Mouse (Mus musculus): ENCODE measurements around the gene Skor1.
A peak's percentile ranks its signal among the peaks of the same experiment; 100 is the strongest.

The Skor1 gene

GRCm38 (mm10) chr9:63132673-63133601 lies 15.8 kb downstream of the Skor1 start:
- DNase-seq: peak; percentile 91 to 92

DNA sequence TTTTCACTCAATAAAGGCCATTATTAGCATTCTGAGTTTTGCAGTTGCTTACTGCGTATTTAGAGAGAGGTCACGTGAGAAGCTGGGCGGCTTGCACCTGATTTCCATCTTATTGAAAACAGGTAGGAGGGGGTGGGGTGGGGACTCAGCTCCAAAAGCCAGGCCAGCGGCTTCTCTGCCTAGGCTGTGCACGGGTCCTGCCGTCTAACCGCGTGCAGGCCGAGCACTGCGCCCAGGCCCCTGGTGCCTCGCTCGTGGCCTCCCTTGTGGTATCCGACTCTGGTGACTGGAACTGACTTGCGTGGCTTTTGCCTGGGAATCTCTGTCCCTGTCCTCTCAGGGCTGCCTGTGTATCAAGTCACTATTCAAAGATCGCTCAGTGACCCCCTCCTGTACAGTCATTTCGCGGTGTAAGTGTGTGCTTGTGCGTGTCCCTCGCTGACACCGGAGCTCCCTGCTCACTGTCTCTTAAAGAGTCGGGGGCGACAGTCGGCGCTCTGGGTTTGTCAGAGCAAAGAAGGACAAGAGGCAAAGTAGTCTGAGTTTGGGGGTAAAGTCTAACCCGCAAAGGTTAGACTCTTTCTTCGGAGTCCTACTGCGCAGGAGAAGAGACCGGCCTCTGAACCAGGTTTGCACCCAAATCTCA lies 16.7 kb downstream of the Skor1 start:
- peak in 1 of 2 experiments; percentile 24 for DNase-seq

- no peak for DNase-seq
These were observed 19.1 kb downstream of the Skor1 start for GRCm38 (mm10) chr9:63129641-63130041.

DNA sequence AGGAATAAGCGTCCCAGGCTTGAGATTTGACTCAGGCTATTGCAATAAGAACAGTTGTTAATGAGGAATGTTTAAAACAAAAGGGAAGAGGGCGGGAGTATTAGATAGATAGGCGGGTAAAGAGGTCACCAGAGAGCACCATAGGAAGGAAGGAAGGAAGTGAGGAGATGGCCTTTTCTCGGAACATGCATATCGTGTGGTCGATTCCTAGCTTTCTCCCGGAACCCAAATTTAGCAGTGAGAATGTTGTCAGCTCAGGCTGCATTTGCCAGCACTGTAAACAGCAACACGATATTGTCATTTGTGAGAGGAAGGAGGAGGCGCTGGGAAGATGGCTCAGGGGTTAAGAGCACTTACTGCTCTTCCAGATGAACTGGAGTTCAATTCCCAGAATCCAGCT lies 24.2 kb downstream of the Skor1 start:
- DNase-seq: no peak

- peak; percentile 72 to 75 for DNase-seq
These were observed 25.0 kb downstream of the Skor1 start for GRCm38 (mm10) chr9:63123451-63124438.

DNA sequence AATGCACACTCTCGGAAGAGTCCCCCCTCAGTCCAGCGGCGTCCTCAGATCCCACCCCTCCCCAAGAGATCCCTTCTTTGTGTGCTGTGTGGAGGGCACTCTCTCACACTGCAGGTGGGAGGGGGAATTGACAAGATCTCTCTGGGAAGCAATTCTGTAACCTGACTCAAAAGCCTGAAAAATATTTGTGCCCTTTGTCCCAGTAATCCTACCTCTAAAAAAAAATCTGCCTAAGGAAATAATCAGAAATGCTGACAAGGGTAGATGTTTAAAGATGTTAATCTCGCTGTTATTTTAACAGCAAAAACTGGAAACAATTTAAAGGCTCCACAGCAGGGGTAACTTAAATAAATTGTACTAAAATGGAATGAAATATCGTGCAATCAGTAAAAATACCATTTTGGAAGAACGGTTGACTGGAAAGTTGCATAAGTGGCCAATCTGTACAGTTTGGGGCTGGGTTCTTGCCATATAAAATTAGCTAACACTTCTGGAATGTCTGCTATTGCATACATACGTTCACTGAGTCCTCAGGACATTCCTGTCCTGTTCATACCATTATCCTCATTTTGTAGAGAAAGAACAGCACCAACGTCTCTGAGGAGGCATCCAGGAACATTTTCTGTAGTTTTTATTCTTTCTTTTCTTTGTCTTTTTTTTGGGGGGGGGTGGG lies 26.5 kb downstream of the Skor1 start:
- DNase-seq: no peak

DNA sequence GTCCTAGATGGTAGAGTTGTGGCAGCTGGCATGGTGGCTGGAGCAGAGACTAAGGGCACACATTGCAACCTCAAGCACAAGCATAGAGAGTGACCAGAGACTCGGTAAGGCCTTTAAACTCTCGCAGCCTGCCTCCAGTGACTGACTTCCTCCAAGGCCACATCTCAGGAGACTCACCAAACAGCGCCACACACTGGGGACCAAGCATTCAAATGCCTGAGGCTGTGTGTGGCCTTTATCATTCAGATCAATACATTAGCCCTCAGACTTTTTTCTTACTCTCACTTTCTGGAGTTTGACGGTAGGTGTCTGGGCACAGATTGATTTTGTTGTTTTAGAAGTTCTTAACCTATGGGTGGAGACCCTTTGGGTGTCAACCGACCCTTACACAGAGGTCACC lies 30.4 kb downstream of the Skor1 start:
- no peak for DNase-seq

DNA sequence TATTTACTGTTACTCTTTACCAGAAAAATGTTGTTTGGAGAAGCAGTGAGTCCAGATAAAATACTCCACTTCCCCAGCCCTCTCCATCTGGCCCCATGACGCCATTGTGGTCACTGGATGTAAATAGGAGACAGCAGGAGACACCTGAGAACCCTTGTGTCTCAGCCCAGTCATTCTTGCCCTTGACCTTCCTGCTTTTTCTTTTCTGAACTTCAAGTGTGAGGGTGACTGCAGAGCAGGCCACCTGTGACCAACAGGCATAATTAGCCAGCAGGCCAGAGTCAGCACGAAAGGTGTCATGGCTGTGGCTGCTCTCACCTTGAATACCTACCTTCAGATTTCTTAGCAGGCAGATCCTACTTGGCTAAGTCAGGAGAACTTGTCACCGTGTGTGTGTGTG lies 36.2 kb downstream of the Skor1 start:
- DNase-seq: no peak

GRCm38 (mm10) chr9:63109782-63110087 lies 39.0 kb downstream of the Skor1 start:
- DNase-seq: no peak

GRCm38 (mm10) chr9:63109020-63109781 lies 39.6 kb downstream of the Skor1 start:
- DNase-seq: peak in 1 of 2 experiments; percentile 22

- DNase-seq: no peak
These were observed 40.2 kb downstream of the Skor1 start for GRCm38 (mm10) chr9:63108580-63108979.

DNA sequence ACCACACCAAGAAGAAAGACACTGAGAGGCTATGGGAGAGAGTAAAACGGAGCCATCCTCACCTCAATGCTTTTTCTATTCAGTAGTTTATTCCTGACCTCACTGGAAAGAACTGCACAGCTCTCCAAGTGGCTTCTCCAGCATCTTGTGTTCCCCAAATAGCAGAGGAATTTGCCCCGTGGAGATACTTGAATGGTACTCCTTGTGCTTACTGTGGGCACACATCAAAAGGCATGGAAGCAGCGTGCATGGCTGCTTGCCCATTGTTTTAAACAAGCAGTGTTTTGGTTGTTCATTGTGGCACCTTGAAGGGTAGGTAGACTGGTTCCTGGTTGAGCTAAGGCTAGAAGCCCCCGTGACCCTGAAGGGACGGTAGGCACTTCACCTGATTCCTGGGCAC lies 48.1 kb downstream of the Skor1 start:
- DNase-seq: no peak

GRCm38 (mm10) chr9:63099876-63100275 lies 48.9 kb downstream of the Skor1 start:
- DNase-seq: no peak

GRCm38 (mm10) chr9:63099344-63099743 lies 49.4 kb downstream of the Skor1 start:
- DNase-seq: no peak

GRCm38 (mm10) chr9:63098887-63099286 lies 49.9 kb downstream of the Skor1 start:
- no peak for DNase-seq

- no peak for DNase-seq
These were observed 51.6 kb downstream of the Skor1 start for GRCm38 (mm10) chr9:63097204-63097603.

- DNase-seq: no peak
These were observed 54.7 kb downstream of the Skor1 start for GRCm38 (mm10) chr9:63094030-63094429.

DNA sequence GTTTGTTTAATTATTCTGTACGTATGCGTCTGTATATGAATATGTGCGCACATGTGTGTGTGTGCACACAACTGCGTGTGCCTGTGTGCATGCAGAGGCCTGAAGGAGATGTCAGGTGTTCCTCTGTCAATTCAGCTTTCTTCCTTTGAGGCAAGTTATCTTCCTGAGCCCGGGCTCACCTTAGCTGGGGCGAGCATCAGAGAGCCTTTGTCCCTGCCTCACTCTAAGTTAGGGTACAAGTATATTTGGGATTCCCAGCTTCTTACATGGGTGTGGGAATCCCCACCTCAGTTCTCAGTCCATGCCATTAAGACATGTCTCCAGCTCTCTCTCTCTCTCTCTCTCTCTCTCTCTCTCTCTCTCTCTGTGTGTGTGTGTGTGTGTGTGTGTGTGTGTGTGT lies 56.2 kb downstream of the Skor1 start:
- no peak for DNase-seq

GRCm38 (mm10) chr9:63091971-63092528 lies 56.7 kb downstream of the Skor1 start:
- DNase-seq: no peak

DNA sequence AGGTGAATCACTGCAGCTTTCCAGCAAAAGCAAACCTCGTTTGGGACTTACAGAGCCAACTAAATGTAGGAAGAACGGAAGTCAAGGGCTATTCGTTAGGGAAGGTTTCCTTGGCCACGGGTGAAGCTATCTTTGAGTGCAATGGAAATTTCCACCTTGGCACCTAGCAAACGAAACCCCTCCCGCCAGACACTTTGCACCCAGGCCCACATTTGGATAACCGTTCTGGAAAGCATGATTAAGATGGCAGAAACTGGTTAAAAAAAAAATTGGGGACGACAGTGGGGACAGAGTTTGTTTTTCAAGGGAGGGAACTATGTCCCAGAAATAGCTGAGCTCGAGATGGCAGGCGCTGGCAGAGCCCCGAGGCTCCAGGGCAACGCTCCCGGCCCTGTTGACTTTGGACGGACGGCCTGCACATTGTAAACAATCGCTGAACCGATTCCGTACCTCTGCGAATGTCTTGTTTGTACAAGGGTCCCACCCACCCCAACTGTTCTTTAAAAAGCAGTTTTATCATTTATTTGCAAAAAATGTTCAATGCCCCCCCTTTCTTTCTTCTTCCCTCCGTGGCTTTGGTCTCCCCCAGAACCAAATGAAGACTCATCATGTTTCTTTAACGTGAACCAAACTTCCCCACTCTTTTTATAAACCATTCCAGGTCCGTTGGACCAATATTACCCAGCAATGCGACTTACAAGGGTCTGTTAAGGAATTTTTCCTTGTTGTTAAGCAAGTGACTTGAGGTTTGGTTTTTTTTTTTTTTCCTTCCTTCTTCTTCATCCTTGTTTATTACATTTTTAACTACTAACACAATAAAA lies 57.5 kb downstream of the Skor1 start:
- DNase-seq: no peak
